Mouse (Mus musculus) hindbrain, embryonic 15.5 days (tissue): ENCODE results near the gene Scfd2. TPM values are rescaled to one million over a fixed set of nuclear protein-coding genes. Genes with fewer than 3 reads are reported as not detected.

ENCODE experiments used
- polyA plus RNA-seq: library from polyadenylated mRNA; unstranded; fragments of >200 nt; fragmentation: Nextera tagmentation; extraction: Ambion mirVana; gene quantifications from 2 replicates; pipeline ENCODE4 v1.2.1, GENCODE M21; 2015

Gene Scfd2
- polyA plus RNA-seq, 1 experiment from 2014 or later, result 20.7 TPM

Other genes starting within 250 kb of the Scfd2 start
- 72.2 and 72.3 TPM in 2 replicates for gene Fip1l1, start 3.7 kb upstream of the Scfd2 start, polyA plus RNA-seq
- gene Lnx1, start 171.2 kb upstream of the Scfd2 start, polyA plus RNA-seq, result 10.9 and 11.7 TPM in 2 replicates